Mouse (Mus musculus) ovary, postnatal 36 days (tissue): Measurements from ENCODE around the gene Pcyox1.
A peak's percentile ranks its signal among the peaks of the same experiment; 100 is the strongest.

Experiments used
- DNase-seq: peaks from one replicate; pipeline ENCODE4 v3.0.0; 2022; ENCODE audit warnings: low spot score, mixed read lengths

Gene Pcyox1

DNA sequence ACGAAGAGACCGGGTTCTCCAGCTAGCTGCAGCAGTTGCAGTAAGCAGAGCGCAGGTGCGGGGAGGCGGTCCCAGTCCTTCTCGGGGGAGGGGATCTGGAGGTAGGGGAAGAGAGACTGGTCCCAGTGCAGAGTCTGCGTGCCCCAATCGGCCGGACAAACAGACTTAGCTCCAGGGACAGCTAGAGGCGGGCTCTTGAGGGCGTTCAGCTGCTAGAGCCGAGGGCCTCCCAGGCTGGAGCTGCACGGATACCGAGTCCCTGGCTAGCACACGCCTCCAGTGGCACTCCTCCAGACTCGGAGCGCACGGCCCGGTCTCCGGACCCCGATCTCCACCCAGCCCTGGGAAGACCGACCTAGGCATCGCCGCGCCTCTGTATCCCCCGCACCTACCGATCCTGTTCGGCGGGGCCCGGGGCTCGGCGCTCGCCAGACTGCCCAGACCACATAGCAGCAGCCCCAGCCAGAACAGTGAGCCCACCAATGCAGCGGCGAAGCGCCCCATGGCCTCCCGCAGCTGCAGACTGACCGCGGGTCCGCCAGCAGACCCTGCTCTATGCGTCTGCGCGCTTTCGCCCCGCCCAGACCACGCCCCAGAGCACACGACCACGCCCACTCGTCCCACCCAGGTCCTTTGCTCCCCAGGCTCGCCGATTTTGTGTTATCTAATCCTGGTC is at the start of gene Pcyox1:
Pcyox1 (minus strand) TSS at position 574 of the 676 bp plus-strand sequence.
- DNase-seq, result peak; percentile 91

DNA sequence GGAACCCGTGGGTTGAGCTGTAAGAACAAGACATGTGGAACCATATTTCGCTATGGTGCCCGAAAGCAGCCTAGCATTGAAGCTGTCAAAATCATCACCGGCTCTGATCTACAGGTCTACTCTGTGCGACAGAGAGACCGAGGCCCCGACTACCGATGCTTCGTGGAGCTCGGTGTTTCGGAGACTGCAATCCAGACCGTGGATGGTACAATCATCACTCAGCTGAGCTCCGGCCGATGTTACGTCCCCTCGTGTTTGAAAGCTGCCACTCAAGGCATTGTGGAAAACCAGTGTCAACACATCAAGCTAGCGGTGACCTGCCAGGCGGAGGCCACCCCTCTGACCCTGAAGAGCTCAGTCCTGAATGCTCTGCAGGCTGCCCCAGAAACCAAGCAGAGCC is 48.6 kb upstream of the Pcyox1 start:
- DNase-seq, result no peak

DNA sequence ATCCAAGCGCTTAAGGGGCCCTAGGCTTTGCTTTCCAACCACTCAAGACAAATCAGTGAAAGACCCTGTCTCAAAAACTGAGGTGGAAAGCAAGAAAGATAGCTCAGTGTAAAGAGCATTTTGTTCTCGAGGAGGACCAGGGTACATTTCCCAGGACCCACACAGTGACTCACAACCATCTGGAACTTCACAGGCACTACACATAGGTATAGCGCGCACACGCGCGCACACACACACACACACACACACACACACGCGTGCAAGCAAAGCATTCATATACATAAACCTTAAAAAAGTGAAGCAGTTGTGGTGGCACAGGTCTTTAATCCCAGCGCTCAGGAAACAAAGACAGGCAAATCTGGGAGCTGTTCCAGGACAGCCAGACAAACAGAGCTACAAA is 44.6 kb upstream of the Pcyox1 start:
- DNase-seq, result no peak

DNA sequence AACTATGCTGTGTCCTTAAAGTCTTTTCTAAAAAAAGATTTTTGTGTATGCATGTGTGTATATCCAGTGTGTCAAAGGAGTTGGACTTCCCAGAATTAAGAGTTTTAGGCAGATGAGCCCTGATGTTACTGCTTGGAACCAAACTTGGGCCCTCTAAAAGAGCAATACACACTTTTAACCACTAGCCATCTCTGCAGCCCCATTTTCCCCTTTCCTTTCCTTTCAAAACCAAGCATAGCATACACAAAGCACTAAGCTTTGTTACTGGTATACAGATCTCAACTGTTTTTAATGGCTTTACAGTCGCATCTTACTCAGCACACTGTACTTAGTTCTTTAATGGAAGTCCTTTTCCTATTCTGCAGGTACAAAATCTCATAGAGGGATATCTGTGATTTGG is 42.6 kb upstream of the Pcyox1 start:
- DNase-seq, result no peak

DNA sequence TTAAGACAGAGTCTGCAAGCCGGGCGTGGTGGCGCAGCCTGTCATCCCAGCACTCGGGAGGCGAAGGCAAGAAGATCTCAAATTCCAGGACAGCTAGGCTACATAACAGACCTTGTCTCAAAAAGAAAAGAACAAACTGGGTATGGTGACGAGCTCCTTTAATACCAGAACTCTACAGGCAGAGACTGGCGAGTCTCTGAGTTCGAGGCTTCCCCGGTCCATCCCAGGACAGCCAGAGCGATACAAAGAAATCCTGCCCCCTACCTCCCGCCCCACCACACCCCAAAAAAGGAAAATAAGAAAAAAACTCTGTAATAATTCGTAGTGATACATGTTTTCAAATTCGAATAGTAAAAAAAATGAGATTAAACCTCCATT is 42.2 kb upstream of the Pcyox1 start:
- no peak for DNase-seq

DNA sequence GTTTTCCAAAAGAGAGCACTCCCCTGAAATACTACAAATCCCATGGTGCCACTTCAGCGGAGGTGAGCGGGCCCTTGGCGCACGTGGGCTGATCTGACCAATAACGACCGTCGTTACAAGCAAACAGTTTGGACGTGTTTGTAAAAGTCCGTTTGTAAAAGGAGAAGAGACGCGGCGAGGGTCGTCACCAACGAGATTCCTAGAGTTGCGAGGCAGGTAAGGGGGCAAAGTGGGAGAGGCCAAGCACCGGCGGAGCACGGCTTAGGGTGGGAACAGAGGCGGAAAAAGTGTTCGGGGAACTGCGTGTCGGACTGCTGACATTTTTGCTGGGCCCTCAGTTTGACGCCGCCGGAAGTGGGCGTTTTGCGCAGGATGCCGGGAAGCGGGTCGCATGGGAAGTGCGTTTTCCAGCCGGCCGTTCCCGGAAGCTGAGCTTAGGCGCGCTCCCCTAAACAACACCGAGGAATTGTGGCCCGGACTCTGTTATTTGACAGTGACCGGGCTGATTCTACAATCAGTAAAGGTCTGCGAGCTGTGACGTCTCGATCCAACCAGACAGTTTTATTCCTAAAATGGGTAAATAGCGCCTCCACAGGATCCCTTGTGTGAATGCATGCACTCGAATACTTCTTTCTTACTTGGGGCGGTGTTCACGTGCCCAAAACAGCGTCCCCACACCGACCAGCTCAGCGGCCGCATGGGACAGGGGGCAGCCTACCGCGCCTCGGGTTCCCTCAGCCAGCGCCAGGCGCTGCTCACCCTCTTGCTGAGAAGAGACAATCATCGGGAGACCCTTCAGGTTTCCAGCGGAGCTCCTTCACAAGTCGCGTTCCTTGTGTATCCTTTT is 41.5 kb upstream of the Pcyox1 start, which contains the start of gene C87436:
C87436 (plus strand) TSS at position 103 of the 847 bp plus-strand sequence.
- peak; percentile 93 for DNase-seq

DNA sequence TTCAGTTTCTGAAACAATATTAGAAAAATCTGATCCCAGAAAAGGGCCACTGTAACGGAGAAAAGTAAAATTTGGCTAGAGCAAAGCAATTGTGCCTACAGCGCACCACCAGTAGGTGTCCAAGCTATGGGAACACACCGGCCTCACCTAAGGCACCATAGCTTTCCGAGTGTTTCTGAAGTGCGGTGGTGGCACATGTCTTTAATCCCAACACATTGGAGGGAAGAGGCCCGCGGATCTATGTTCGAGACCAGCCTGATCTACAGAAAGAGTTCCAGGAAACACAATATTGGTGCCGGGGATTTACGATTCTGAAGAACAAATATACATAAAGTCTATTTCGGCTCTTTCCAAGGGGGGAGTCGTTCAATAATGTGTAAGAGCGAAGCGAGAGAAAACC is 40.8 kb upstream of the Pcyox1 start:
- peak; percentile 40 for DNase-seq

DNA sequence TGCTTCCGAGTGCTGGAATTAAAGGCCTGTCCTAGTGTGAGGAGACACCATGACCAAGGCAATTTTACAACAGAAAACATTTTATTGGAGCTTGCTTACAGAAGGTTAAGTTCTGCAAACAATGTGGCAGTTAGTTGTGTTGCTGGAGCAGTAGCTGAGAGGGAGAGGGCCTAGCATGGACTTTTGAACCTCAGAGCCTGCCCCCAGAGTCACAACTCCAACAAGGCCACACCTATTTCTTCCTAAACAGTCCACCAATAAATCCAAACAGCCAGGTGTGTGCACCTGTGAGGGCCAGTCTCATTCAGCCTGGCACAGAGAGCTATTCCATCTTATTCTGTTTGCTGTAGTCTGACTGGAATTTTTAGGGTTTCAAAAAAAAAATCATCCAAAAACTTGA is 36.7 kb upstream of the Pcyox1 start:
- DNase-seq, result no peak

DNA sequence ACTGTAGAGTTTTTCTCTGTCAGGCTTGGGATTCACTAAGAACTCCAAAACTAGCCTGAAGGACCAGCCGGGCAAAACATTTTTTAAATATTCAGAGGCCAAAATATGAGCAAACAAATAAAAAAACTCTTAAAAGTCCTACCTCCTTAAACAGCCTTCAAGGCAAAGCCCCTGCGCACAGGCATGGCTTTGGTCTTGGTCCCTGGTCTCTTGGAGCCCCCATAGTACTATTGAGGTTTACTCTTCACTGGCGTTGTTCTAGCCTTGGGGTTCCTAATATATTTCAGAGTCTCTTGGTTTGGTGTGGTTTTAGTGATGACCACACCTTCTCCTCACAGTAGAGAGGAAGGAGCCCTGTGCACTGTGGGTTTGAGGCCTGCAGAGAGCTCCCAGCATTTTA is 34.6 kb upstream of the Pcyox1 start:
- DNase-seq, result no peak

DNA sequence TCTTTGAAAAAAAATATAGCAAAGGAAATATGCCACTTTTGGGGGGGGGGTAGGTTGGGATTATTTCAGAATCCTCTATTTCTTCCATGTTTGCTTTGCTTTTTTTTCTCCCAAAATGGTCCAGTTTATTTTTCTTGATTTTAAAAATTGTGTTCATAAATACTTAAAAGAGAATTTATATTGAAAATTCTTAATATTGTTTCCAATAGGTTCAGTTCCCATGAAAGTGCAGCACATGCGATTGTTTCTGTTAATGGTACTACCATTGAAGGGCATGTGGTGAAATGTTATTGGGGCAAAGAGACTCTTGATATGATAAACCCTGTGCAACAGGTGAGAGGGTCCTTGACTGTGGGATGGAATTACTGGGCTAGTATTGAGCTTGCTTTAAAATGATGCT is 29.4 kb upstream of the Pcyox1 start, which contains the start of gene Gm44790:
Gm44790 (plus strand) TSS at position 301 of the 400 bp plus-strand sequence.
- DNase-seq, result no peak

DNA sequence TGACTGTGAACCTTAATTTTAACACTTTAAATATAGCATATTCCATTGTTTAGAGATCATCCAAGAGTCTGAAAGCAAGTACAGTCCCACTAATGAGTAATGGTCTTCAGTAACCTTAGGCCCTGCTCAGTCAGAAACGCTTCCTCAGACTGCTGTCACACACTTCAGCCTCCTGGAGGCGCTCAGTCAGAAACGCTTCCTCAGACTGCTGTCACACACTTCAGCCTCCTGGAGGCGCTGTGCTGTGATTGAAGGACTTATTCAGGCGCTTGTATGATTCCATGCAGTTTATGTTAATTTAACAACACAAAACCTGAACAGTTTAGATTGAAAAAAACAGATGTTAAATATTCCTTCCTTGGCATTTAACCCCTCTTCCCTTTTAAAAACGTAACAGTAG is 23.5 kb upstream of the Pcyox1 start:
- no peak for DNase-seq

DNA sequence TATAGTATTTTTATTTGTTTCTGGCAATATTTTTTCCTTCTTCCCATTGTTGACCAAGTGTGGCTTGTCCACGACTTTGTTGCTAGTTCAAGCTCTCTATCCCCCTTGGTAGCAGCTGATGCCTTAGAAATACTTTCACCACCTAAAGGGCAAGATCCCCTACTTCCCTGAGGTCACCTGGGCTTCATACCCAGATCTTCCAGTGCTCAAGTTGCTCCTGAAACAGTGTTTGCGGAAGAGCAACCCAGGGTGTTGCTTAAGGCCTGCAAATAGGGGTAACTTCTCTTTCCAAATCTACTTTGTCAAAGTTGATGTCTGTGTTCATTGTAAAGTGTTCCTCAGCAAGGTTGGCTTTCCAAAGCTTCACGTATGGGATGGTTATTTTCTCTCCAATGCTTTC is 22.3 kb upstream of the Pcyox1 start:
- no peak for DNase-seq

DNA sequence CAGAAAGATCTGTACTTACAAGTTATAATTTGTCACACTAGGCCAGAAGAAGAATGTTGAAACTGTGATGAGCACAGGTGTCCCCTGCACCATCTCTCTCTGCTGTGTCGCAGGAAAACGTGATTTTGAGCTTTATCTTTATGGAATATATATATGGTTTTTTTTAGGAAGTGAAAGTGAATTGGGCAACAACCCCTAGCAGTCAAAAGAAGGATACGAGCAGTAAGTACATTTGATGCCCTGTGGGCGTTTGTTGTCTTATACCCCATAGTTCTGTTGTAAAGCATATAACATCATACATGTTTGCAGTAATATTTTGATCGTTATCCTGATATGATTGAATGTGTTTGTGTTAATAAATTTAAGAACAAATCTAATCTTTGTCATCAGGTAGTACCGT is 21.8 kb upstream of the Pcyox1 start:
- DNase-seq, result no peak

DNA sequence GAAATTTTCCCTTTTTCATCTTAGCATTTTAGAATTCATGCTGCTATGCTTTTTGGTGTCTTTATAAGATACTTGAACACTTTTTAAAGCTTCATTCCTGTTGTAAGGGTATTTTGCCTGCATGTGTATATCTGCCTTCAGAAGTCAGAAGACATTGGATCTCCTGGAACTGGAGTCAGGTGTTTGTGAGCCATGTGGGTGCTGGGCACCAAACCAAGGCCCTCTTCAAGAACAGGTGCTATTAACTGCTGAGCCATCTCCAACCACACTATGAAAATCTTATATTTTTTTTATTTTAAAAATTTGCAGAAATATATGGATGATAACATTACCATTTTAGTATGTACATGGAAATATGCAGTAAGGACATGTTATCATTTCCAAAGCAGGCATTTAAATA is 9.4 kb upstream of the Pcyox1 start:
- no peak for DNase-seq

DNA sequence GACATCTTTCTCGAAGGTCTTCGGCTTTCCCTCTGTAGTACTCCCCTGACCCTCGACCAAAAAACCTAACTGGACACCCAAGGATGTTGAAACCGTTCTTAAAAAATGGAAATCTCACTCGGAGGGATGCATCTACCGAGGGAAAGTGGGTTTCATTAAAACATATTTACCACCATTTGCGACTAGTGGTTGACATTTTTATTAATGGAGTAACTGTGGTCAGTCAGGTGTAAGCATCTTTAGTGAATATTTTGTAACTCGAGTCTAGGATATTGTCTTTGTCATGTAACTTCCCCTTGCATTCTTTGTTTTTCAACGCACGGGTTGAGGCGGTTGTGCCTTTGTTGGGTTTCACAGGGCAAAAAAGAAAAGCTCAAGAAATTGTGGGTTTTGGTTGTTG is 8.0 kb upstream of the Pcyox1 start:
- no peak for DNase-seq

DNA sequence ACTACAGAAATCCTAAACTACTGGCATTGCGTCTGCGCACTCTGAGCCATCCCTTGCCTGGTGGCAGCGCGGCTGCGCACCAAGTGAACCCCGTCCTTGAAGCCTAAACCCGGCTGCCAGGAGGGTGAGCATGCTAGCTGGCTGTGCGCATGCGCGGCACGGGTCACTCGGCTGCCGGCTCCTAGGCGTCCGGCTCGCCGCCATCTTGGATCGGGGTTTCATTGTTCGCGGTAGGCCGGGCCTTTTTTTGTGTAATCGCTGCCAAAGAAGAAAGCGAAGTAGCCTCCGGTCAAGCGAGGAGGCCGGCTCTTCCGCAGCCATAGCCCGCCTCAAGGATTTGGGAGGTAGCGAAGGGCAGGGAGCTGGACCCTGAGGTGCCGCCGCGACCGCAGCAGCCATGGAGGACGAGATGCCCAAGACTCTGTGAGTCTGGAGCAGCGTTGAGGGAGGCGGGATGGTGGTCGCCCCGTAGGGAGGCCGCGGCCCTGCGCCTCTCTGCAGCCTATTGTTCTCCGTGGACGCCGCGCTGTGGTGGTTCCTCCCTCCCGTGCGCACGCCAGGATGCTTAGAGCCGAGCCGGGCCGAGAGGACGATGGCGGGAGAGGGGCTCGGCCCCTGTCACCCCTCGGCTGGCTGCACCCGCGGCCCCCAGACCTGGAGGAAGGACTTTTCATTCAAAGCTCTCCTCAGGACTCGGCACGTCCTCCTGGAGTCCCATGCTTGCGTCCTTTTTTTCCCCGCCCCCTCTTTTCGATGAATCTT is 7.3 kb upstream of the Pcyox1 start, which contains the start of gene Tia1:
Tia1 (plus strand) TSS at position 120 of the 762 bp plus-strand sequence.
- DNase-seq, result peak; percentile 97

DNA sequence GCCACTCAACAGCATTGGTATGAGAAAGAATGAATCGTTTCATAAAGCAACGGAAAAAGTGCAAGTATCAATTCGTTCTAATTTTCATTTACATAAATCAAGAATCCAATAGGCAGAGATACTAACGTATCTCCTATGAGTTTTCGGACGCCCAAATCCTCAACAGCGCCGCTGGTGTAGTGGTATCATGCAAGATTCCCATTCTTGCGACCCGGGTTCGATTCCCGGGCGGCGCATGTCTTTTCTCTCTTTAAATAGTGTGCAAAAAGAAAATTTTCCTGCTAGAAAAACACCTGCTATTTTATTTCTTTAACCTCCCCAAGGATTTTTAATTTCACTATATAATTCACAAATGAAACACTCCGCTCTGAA is 6.8 kb upstream of the Pcyox1 start:
- DNase-seq, result peak; percentile 82

DNA sequence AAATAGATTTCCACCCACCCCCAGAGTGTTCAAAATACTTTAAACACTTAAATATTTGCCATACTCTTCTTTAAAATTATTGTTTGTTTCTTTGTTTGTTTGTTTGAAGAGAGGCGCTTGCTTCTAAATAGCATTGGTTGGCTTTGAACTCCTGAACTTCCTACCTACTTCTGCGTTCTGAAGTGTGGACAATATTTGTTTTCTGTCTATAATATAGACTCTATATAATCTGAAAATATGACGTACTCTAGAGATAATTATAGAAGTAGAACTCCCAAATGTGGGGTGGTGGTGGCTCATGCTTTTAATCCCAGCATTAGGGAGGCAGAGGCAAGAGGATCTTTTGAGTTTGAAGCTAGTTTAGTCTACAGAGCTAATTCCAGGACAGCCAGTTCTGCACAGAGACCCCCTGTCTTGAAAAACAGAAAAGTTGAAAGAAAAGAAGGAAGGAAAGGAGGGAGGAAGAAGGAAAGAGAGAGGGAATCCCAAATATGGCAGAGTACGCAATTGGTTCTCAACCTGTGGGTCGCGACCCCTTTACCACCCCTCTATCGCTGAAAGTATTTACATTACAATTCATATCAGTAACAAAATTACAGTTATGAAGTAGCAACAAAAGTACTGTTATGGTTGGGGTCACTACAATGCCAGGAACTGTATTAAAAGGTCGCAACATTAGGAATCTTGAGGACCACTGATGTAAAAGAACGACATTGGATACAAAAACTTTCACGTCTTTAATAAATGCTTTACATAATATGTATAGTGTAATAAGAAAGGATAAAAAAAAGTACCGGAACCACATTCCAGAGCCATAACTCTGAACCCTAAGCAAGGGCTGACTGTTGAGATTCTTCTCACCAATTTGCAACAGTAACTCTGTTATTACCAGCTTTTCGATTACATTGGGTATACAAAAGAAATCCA is 6.0 kb upstream of the Pcyox1 start:
- no peak for DNase-seq

DNA sequence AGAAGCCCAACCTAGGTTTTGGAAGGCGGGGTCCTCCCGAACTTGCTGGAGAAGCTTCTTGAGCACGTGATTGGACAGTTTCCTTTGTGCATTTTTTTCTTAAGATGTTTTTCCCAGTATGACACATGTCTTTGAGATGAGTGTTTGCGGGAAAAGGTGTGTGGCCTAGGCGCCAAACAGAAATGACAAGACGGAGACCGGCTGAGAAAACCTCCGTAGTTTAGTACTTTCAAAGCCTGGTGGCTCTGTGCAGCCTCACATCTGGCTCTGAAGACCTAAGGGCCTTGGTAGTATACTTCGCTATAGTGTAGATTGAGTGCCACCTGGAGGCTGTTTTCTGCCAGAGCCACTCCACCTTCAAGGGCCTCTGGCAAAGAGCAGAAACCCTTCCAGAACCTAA is 4.0 kb upstream of the Pcyox1 start:
- peak; percentile 67 for DNase-seq

DNA sequence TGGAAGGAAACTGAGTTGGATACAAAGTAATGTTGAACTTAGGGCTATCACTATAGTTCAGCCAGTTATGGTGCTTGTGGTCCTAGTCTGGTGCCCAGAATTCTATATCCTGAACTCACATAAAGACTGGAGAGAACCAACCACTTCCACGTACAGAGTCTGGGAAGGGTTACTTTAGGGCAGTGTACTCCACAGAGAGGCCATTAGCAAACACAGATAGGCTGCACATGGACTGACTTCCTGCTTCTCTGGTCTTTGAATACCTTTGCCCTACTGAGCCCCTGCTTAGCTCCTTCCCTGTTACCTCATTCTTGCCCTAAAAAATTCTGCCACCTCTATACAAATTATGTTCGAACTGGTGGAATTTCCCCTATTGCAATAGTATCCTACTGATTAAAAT is 3.0 kb upstream of the Pcyox1 start:
- no peak for DNase-seq

DNA sequence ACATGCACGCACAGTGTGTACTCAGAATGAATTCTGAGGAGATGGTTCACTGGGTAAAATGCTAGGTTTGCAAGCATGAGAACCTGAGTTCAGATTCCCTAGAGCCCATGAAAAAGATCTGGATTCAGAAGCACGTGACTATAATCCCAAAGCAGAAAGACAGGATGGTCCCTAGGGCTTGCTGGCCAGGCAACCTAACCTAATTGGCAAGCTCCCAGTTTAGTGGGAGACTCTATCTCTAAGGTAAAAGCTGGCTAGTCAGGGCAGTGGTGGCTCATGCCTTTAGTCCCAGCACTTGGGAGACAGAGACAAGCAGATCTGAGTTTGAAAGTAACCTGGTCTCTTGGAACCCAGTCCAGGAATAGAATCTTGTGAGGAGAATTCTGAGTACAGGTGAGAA is 2.0 kb upstream of the Pcyox1 start:
- no peak for DNase-seq
